Mouse (Mus musculus) pancreas, adult 10 weeks (tissue): ENCODE data around the gene Chd4. TPM values are rescaled to one million over a fixed set of nuclear protein-coding genes. Genes with fewer than 3 reads are reported as not detected.

ENCODE experiments used
- polyA plus RNA-seq: library from polyadenylated mRNA; stranded (reverse); fragments of 350-450 nt; fragmentation: Illumina TruSeq; extraction: RNeasy Lipid Tissue Mini Kit (QIAGEN cat#74804); gene quantifications from one replicate; pipeline ENCODE4 v1.2.3, GENCODE M21; 2015; ENCODE audit warnings: low read depth, low replicate concordance; ENCODE audit not compliant: insufficient read depth

The Chd4 gene
- polyA plus RNA-seq: 21.1 TPM

DNA sequence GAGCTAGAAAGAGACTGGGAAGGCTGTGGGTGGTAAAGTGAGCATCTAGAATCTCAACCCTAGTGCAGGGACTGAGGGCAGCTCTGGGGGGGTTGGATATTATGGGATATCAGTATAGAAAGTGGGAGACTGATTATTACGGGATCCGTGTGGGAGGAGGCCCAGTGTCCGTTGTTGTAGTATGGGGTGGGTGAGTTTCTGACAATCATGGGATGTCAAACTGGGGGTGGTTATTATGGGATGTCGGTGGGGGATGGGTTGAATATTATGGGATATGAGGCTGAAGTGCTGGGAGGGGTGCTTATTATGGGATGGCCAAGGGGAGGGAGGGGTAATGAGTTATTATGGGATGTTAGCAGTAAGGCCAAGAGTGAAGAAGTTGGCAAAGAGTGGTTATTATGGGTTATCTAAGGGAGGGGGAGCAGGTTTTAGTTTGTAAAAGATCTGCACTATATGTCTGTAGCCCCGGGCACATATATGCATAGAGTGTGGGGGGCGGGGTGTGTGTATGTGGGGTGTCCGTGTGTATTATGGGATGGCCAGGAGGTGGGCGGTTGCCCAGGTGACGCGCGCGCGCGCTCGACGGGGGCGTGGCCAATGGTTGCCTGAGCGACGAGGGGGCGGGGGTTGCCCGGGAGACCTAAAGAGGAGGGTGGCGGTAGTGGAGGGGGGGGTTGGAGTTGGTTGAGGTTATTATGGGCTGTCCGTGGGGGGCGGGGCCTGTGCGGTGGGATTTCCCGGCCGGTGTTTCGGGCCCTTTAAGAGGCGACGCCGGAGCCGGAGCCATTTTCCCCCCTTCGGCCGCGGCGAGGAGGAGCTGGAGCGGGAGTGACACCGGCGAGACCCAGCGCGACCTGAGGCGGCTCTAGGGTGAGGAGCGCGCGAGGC is at the start of gene Chd4:
Gene Chd4, plus strand, starts transcription at position 591 of the 888 bp plus-strand sequence.

DNA sequence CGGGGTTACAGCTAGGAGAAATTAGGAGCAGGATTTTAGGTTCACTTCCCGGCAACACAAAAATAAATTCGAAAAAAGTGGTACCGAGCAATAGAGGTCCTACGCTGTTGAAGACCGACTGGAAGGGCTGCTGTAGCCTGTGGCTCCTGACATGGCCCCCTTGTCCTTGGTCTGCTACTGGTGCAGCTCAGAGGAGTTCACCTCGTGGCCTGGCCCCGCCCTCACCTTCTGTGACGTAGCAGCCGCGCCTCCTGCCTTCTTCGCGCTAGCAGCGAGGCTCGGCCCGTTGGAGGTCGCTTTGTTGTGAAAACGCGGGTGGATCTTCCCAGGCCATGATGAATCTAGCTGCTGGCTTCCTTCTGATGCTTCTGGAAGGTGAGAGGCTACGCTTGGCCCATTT is 46.1 kb upstream of the Chd4 start, which contains the start of gene Acrbp:
Gene Acrbp, plus strand, starts transcription at position 12 of the 400 bp plus-strand sequence.

GRCm38 (mm10) chr6:125067571-125067995 is 28.2 kb upstream of the Chd4 start, which contains the start of gene Lpar5:
Gene Lpar5 (plus strand): TSS chr6:125067920.

GRCm38 (mm10) chr6:125131302-125132156 is 35.7 kb downstream of the Chd4 start, which contains the start of gene Nop2:
Gene Nop2 (plus strand): TSS chr6:125131909.

GRCm38 (mm10) chr6:125145001-125145400 is 49.2 kb downstream of the Chd4 start, which contains the start of gene Iffo1:
Gene Iffo1 (plus strand): TSS chr6:125145241.

DNA sequence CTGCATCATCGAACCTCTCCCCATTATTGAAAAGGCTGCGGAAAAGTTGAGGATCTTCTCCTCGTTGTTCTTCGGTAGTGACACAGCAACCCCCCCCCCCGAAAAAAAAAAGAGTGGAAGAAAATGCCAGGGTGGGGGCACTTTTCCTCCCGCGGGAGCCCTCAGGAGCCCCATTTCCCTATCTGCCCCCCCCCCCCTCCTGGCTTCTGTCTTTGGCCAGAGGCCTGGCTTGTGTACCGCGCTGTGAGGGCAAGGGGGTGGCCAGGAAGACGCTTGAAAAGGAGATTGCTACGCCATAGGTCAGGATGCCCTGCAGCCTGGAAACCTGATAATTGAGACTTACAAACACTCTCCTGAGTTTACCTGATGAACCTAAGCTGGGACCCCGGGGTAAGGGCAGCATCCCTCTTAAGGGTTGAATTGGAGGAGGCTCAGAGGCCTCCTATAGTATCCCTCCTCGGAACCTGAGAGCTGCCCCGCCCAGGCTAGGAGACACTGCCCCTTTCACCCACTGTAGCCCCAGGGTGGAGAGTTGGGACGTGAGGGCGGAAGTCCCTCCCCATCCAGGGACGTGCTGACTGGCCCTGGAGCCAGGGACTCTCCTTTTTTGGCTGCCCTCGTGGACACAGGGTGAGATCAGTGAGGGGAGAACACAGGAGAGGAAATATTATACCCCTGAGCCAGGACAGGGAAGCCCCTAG is 70.4 kb downstream of the Chd4 start, which contains the start of gene Gapdh:
Gene Gapdh, minus strand, starts transcription at position 417 of the 701 bp plus-strand sequence.

Other genes starting within 250 kb of the Chd4 start
- gene P3h3, start 238.2 kb upstream of the Chd4 start, polyA plus RNA-seq: 8.8 TPM
- not detected for gene Gpr162, start 232.0 kb upstream of the Chd4 start, polyA plus RNA-seq
- not detected for gene Cd4, start 207.8 kb upstream of the Chd4 start, polyA plus RNA-seq
- 2.0 TPM for gene Lag3, start 184.3 kb upstream of the Chd4 start, polyA plus RNA-seq
- 234 TPM for gene Ptms, start 175.9 kb upstream of the Chd4 start, polyA plus RNA-seq
- 42.2 TPM for gene Mlf2, start 164.6 kb upstream of the Chd4 start, polyA plus RNA-seq
- 22.9 TPM for gene Cops7a, start 130.4 kb upstream of the Chd4 start, polyA plus RNA-seq
- 2.4 TPM for gene Pianp, start 99.3 kb upstream of the Chd4 start, polyA plus RNA-seq
- 19.0 TPM for gene Zfp384, start 86.8 kb upstream of the Chd4 start, polyA plus RNA-seq
- gene Ing4, start 56.2 kb upstream of the Chd4 start, polyA plus RNA-seq: 15.3 TPM
- gene Acrbp, start 46.3 kb upstream of the Chd4 start, polyA plus RNA-seq: 13.7 TPM
- gene Lpar5, start 28.1 kb upstream of the Chd4 start, polyA plus RNA-seq: not detected
- 5.7 TPM for gene Nop2, start 35.9 kb downstream of the Chd4 start, polyA plus RNA-seq
- gene Iffo1, start 49.3 kb downstream of the Chd4 start, polyA plus RNA-seq: 7.2 TPM
- 116 TPM for gene Gapdh, start 70.5 kb downstream of the Chd4 start, polyA plus RNA-seq
- 11.3 TPM for gene Ncapd2, start 95.7 kb downstream of the Chd4 start, polyA plus RNA-seq
- 27.0 TPM for gene Mrpl51, start 95.8 kb downstream of the Chd4 start, polyA plus RNA-seq
- 4.9 TPM for gene Vamp1, start 119.6 kb downstream of the Chd4 start, polyA plus RNA-seq
- 4.7 TPM for gene Tapbpl, start 135.9 kb downstream of the Chd4 start, polyA plus RNA-seq
- gene Cd27, start 141.0 kb downstream of the Chd4 start, polyA plus RNA-seq: not detected
- gene Tuba3a, start 190.1 kb downstream of the Chd4 start, polyA plus RNA-seq: not detected
- 16.2 TPM for gene Ltbr, start 217.9 kb downstream of the Chd4 start, polyA plus RNA-seq
- 1.4 TPM for gene Scnn1a, start 224.7 kb downstream of the Chd4 start, polyA plus RNA-seq